Comparison of ENCODE assay signal across 8 mouse cellular contexts in genomic region chr19:23478895-23479596, GRCm38 (mm10). TPM values are rescaled to one million over a fixed set of nuclear protein-coding genes. Genes with fewer than 3 reads are reported as not detected.
DNase-seq lines count a peak whose midpoint lies in the region; ATAC-seq and TF ChIP-seq lines count a peak whose summit lies in the region.

No protein-coding gene starts in this region.

- H3K4me1 ChIP-seq in hindbrain, embryonic 14.5 days (replicated peaks; ENCODE audit: control insufficient read depth, insufficient read depth, low read length) = no peaks in the 10 kb centered on the region
- H3K4me1 ChIP-seq in hindbrain, embryonic 13.5 days (replicated peaks) = no peaks in the 10 kb centered on the region
- H3K4me1 ChIP-seq in limb, embryonic 14.5 days (ENCODE audit: control insufficient read depth, insufficient read depth, low read length) = no peaks in the 10 kb centered on the region
- no peaks in the 10 kb centered on the region for H3K4me1 ChIP-seq in intestine, embryonic 15.5 days (replicated peaks)

- no peaks in the 10 kb centered on the region for H3K9me3 ChIP-seq in hindbrain, embryonic 14.5 days (ENCODE audit: control insufficient read depth, low read length)
- no peaks in the 10 kb centered on the region for H3K9me3 ChIP-seq in hindbrain, embryonic 13.5 days
- H3K9me3 ChIP-seq in limb, embryonic 14.5 days (ENCODE audit: control insufficient read depth, low read length) = no peaks in the 10 kb centered on the region
- no peaks in the 10 kb centered on the region for H3K9me3 ChIP-seq in intestine, embryonic 15.5 days

- H3K27ac ChIP-seq in hindbrain, embryonic 14.5 days = no peak overlapping the region
- H3K27ac ChIP-seq in hindbrain, embryonic 13.5 days = no peak overlapping the region
- H3K27ac ChIP-seq in limb, embryonic 14.5 days (replicated peaks; ENCODE audit: low read depth, low read length) = no peak overlapping the region
- H3K27ac ChIP-seq in intestine, embryonic 15.5 days = no peak overlapping the region

- H3K9ac ChIP-seq in hindbrain, embryonic 14.5 days = no peak overlapping the region
- H3K9ac ChIP-seq in hindbrain, embryonic 13.5 days = no peak overlapping the region
- no peak overlapping the region for H3K9ac ChIP-seq in limb, embryonic 14.5 days (ENCODE audit: low read depth, low read length, severe bottlenecking)
- H3K9ac ChIP-seq in intestine, embryonic 15.5 days = no peak overlapping the region

- H3K4me3 ChIP-seq in hindbrain, embryonic 14.5 days (replicated peaks; ENCODE audit: low read length) = no peak overlapping the region
- no peak overlapping the region for H3K4me3 ChIP-seq in hindbrain, embryonic 13.5 days
- H3K4me3 ChIP-seq in limb, embryonic 14.5 days (replicated peaks; ENCODE audit: low read length) = no peak overlapping the region
- H3K4me3 ChIP-seq in intestine, embryonic 15.5 days (replicated peaks) = no peak overlapping the region

- 20% methylated on average over 10 of the region's 10 CpGs for whole genome bisulfite sequencing in hindbrain, embryonic 14.5 days
- 19% methylated on average over 10 of the region's 10 CpGs for WGBS in hindbrain, embryonic 13.5 days
- 19% methylated on average over 10 of the region's 10 CpGs for WGBS in limb, embryonic 14.5 days
- WGBS in intestine, embryonic 15.5 days = 15% methylated on average over 10 of the region's 10 CpGs

- peak; percentile 46 for DNase-seq in hindbrain, embryonic 14.5 days (ENCODE audit: low spot score)
- DNase-seq in urinary bladder, postnatal 36 days (ENCODE audit: low spot score in 2 of 2) = peak; percentile 26 to 30
- DNase-seq in urinary bladder, postnatal 10 days (ENCODE audit: low spot score) = no peak
- peak; percentile 26 for DNase-seq in embryo, embryonic 11.5 days (ENCODE audit: low read depth, low spot score)
- DNase-seq in limb, embryonic 14.5 days (ENCODE audit: low spot score) = peak; percentile 14
- DNase-seq in adipocyte (ENCODE audit: low spot score) = no peak

- no peaks in the 10 kb centered on the region for H3K36me3 ChIP-seq in hindbrain, embryonic 14.5 days (replicated peaks; ENCODE audit: control insufficient read depth, insufficient read depth)
- no peaks in the 10 kb centered on the region for H3K36me3 ChIP-seq in hindbrain, embryonic 13.5 days
- H3K36me3 ChIP-seq in limb, embryonic 14.5 days (ENCODE audit: control insufficient read depth, insufficient read depth, low read length) = no peaks in the 10 kb centered on the region
- H3K36me3 ChIP-seq in intestine, embryonic 15.5 days = no peaks in the 10 kb centered on the region

- H3K27me3 ChIP-seq in hindbrain, embryonic 14.5 days (ENCODE audit: control insufficient read depth, insufficient read depth, low read length) = no peaks in the 10 kb centered on the region
- no peaks in the 10 kb centered on the region for H3K27me3 ChIP-seq in hindbrain, embryonic 13.5 days
- H3K27me3 ChIP-seq in limb, embryonic 14.5 days (ENCODE audit: control insufficient read depth, insufficient read depth, low read length) = no peaks in the 10 kb centered on the region
- H3K27me3 ChIP-seq in intestine, embryonic 15.5 days (replicated peaks) = no peaks in the 10 kb centered on the region

- TF ChIP-seq POLR2A in limb, embryonic 14.5 days (IDR thresholded peaks at IDR 0.05; ENCODE audit: borderline replicate concordance, extremely low read depth, insufficient read depth, insufficient read length) = no peak

- no peak for ATAC-seq in hindbrain, embryonic 14.5 days (ENCODE audit: low FRiP score)
- no peak for ATAC-seq in hindbrain, embryonic 13.5 days (ENCODE audit: low FRiP score)
- no peak for ATAC-seq in limb, embryonic 14.5 days (ENCODE audit: low FRiP score, low read depth)
- no peak for ATAC-seq in intestine, embryonic 15.5 days

- H3K4me2 ChIP-seq in hindbrain, embryonic 14.5 days (replicated peaks) = no peak overlapping the region
- no peak overlapping the region for H3K4me2 ChIP-seq in hindbrain, embryonic 13.5 days
- no peak overlapping the region for H3K4me2 ChIP-seq in limb, embryonic 14.5 days (replicated peaks; ENCODE audit: low read depth, low read length, severe bottlenecking)
- no peak overlapping the region for H3K4me2 ChIP-seq in intestine, embryonic 15.5 days (replicated peaks)

RNA-seq across cellular contexts. Expression of gene Mamdc2, which starts 30.8 kb away (rescaled TPM):
- polyA plus RNA-seq in hindbrain, embryonic 14.5 days (2014; fragmentation: Nextera tagmentation; extraction: Ambion mirVana) = 1.6 and 1.8 TPM in 2 replicates
- polyA plus RNA-seq in hindbrain, embryonic 13.5 days (2015; fragmentation: Nextera tagmentation; extraction: Ambion mirVana) = 0.99 and 1.4 TPM in 2 replicates
- polyA plus RNA-seq in limb, embryonic 14.5 days (2012; rRNA removed) = 3.0 TPM in 2 replicates
- 2.3 and 2.6 TPM in 2 replicates for polyA plus RNA-seq in limb, embryonic 14.5 days (2014; fragmentation: Nextera tagmentation; extraction: Ambion mirVana)
- 2.2 and 2.4 TPM in 2 replicates for polyA plus RNA-seq in intestine, embryonic 15.5 days (2015; fragmentation: Nextera tagmentation; extraction: Ambion mirVana)

Comparison
In these comparisons a context has a peak if more than half of its experiments do, and no peak if none do; other contexts are left out.
1. DNase-seq: peak in hindbrain, embryonic 14.5 days (single experiment), urinary bladder, postnatal 36 days (2 of 2), embryo, embryonic 11.5 days (single experiment) and limb, embryonic 14.5 days (single experiment); none in urinary bladder, postnatal 10 days (single experiment) and adipocyte (single experiment).